Mouse (Mus musculus): ENCODE results near the gene Plagl2. TPM values are rescaled to one million over a fixed set of nuclear protein-coding genes. Genes with fewer than 3 reads are reported as not detected.
A peak's percentile ranks its signal among the peaks of the same experiment; 100 is the strongest.
"Not testable (repeated sequence)": the region's sequence is repeated elsewhere in the genome, so short reads cannot be mapped to it uniquely, and the experiment has no call there.

Gene Plagl2
- 53.5 and 67.5 TPM in 2 replicates for polyA plus RNA-seq (2015; fragmentation: Nextera tagmentation; extraction: Ambion mirVana)

DNA sequence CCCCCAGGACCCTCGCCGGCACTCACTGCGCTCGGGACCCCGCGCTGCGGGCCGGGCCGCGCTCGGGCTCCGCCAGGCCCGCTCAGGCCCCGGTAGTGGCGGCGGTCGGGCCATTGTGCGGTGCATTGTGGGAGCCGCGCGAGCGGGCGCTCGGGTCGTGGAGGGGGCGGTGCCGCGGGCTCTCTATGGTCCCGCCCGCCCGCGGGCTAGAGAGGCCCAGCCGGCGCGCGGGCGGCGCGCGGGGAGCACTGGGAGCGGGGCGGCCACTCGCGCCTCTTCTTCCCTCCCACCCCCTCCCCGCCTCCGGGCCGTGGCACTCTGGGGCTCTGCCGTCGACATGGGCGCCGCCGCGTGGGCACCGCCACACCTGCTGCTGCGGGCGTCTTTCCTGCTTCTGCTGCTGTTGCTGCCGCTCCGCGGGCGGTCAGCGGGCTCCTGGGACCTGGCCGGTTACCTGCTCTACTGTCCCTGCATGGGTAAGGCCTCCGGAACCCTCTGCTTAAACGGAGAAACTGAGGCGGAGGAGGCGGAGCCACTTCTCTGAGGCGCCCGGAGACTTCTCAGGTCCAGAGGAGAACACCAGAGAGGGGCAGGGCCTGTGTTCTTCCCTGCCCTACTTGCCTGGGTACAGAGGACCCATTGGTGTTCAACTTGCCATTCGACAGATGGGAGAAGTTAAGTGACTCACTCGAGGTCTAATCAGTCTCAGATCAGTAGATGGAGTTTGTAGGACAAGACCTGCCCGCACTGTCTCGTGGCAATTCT, at the start of gene Plagl2, which contains the start of gene Pofut1:
Plagl2 (minus strand) TSS at position 177 of the 765 bp plus-strand sequence.
Pofut1 (plus strand) TSS at position 284 of the 765 bp plus-strand sequence.
- Histone ChIP-seq H3K36me3 (ENCODE audit: control insufficient read depth, insufficient read depth, low read length) (no peaks in the 10 kb centered on the region), H3K4me1 (ENCODE audit: control insufficient read depth, insufficient read depth, low read length) (peaks cover 22% of the 10 kb centered on the region), H3K27me3 (replicated peaks; ENCODE audit: control insufficient read depth, insufficient read depth, low read length) (no peaks in the 10 kb centered on the region), H3K9me3 (ENCODE audit: control insufficient read depth, low read length) (no peaks in the 10 kb centered on the region), H3K9ac (ENCODE audit: low read depth, low read length) (peak within 1 kb of the TSS; percentile 99), H3K27ac (ENCODE audit: low read length) (peak within 1 kb of the TSS; percentile 98), H3K4me3 (ENCODE audit: low read length) (peak within 1 kb of the TSS; percentile 88), H3K4me2 (ENCODE audit: low read depth, low read length) (peak within 1 kb of the TSS; percentile 66)
- peak; percentile 96 for ATAC-seq
- WGBS, result under 1% methylated on average over 67 of the region's 72 CpGs

DNA sequence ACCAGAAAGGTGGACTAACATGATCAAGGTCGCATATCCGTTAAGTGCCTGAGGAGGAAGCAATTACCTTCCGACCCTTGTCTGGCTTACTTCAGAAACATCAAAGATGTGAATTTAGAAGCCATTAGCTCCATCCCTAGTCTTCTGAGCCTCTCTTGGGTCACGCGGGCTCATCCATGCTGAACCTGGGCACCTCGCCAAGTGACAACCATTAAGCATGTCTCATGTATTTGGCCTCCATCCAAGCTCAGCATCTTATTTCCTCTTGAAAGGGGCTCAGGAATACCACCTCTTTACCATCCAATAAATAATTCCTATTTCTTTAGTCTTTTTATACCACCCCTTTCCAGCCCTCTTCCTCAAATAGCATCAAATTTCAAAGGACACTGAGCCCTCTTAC, 46.6 kb upstream of the Plagl2 start:
- no peak overlapping the region for H3K27ac ChIP-seq (ENCODE audit: low read length)
- H3K4me2 ChIP-seq (ENCODE audit: low read depth, low read length), result no peak overlapping the region
- WGBS, result 21% methylated on average over 6 of the region's 6 CpGs
- no peak overlapping the region for H3K4me3 ChIP-seq (ENCODE audit: low read length)
- no peaks in the 10 kb centered on the region for H3K36me3 ChIP-seq (ENCODE audit: control insufficient read depth, insufficient read depth, low read length)
- H3K9ac ChIP-seq (ENCODE audit: low read depth, low read length), result no peak overlapping the region
- H3K9me3 ChIP-seq (ENCODE audit: control insufficient read depth, low read length), result no peaks in the 10 kb centered on the region
- H3K27me3 ChIP-seq (replicated peaks; ENCODE audit: control insufficient read depth, insufficient read depth, low read length), result no peaks in the 10 kb centered on the region
- peaks cover 13% of the 10 kb centered on the region for H3K4me1 ChIP-seq (ENCODE audit: control insufficient read depth, insufficient read depth, low read length)
- no peak for ATAC-seq

DNA sequence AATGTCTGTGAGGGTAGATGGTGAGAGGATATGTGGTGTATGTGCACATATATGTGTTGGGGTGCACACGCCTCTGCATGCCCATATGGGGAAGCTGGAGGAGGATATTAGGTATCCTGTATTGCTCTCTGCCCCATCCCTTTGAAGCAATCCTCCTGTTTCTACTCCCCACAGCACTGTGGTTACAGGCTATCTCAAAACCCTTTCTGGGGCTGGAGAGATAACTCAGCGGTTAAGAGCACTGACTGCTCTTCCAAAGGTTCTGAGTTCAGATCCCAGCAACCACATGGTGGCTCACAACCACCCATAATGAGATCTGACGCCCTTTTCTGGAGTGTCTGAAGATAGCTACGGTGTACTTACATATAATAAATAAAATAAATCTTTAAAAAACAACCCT, 45.3 kb upstream of the Plagl2 start:
- H3K9me3 ChIP-seq (ENCODE audit: control insufficient read depth, low read length), result no peaks in the 10 kb centered on the region
- H3K27ac ChIP-seq (ENCODE audit: low read length), result no peak overlapping the region
- 88% methylated on average over 4 of the region's 4 CpGs for WGBS
- no peak overlapping the region for H3K4me2 ChIP-seq (ENCODE audit: low read depth, low read length)
- ATAC-seq, result no peak
- peaks cover 3% of the 10 kb centered on the region; the same call in 1 of the 2 replicates for H3K4me1 ChIP-seq (ENCODE audit: control insufficient read depth, insufficient read depth, low read length)
- no peak overlapping the region for H3K9ac ChIP-seq (ENCODE audit: low read depth, low read length)
- H3K36me3 ChIP-seq (ENCODE audit: control insufficient read depth, insufficient read depth, low read length), result no peaks in the 10 kb centered on the region
- H3K4me3 ChIP-seq (ENCODE audit: low read length), result no peak overlapping the region
- H3K27me3 ChIP-seq (replicated peaks; ENCODE audit: control insufficient read depth, insufficient read depth, low read length), result no peaks in the 10 kb centered on the region

DNA sequence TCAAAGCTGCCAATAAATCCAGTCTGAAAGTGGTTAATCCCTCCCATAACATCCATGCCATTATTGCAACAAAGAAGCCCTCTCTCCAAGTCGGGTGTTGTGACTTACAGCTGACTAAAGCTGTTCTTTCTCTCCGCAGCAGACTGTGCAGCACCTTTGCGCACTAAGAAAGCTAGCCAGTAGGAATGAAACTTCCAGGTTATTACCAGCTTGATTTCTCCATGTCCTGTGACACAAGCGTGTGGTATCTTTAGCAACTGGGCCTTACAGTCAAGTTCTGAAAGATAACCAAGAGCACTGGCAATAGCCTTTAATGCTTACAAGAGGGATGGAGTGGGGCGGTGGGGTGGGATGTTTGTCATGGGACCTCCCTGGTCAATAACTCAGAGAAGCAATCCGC, 42.7 kb upstream of the Plagl2 start:
- H3K27me3 ChIP-seq (replicated peaks; ENCODE audit: control insufficient read depth, insufficient read depth, low read length), result no peaks in the 10 kb centered on the region
- peaks cover 3% of the 10 kb centered on the region; the same call in 1 of the 2 replicates for H3K4me1 ChIP-seq (ENCODE audit: control insufficient read depth, insufficient read depth, low read length)
- no peak for ATAC-seq
- no peaks in the 10 kb centered on the region for H3K9me3 ChIP-seq (ENCODE audit: control insufficient read depth, low read length)
- no peak overlapping the region for H3K9ac ChIP-seq (ENCODE audit: low read depth, low read length)
- WGBS, result 89% methylated on average over 6 of the region's 6 CpGs
- no peak overlapping the region for H3K4me3 ChIP-seq (ENCODE audit: low read length)
- no peaks in the 10 kb centered on the region for H3K36me3 ChIP-seq (ENCODE audit: control insufficient read depth, insufficient read depth, low read length)
- H3K4me2 ChIP-seq (ENCODE audit: low read depth, low read length), result no peak overlapping the region
- no peak overlapping the region for H3K27ac ChIP-seq (ENCODE audit: low read length)

DNA sequence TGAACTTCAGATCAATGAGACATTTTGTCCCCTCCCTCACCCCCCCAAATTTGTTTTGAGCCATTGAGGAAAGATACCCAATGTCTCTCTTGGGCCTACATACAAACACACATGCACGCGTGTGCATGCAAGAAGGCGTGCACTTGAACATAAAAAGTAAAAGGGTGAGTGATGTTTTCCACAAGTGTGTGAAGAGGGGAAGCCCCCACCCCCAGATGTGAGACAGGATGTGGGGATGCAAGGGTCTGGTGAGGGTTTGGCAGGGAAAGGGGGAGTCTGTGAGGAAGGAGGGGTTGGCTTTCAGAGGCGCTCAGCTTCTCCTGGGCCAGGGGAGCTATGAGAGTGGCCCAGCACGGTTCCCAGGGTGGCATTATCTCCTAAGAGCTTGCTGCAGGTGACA, 37.1 kb upstream of the Plagl2 start:
- H3K36me3 ChIP-seq (ENCODE audit: control insufficient read depth, insufficient read depth, low read length), result no peaks in the 10 kb centered on the region
- H3K4me3 ChIP-seq (ENCODE audit: low read length), result no peak overlapping the region
- no peaks in the 10 kb centered on the region for H3K27me3 ChIP-seq (replicated peaks; ENCODE audit: control insufficient read depth, insufficient read depth, low read length)
- no peaks in the 10 kb centered on the region for H3K9me3 ChIP-seq (ENCODE audit: control insufficient read depth, low read length)
- H3K9ac ChIP-seq (ENCODE audit: low read depth, low read length), result no peak overlapping the region
- no peak overlapping the region for H3K4me2 ChIP-seq (ENCODE audit: low read depth, low read length)
- WGBS, result 85% methylated on average over 5 of the region's 5 CpGs
- ATAC-seq, result no peak
- no peaks in the 10 kb centered on the region for H3K4me1 ChIP-seq (ENCODE audit: control insufficient read depth, insufficient read depth, low read length)
- H3K27ac ChIP-seq (ENCODE audit: low read length), result no peak overlapping the region

DNA sequence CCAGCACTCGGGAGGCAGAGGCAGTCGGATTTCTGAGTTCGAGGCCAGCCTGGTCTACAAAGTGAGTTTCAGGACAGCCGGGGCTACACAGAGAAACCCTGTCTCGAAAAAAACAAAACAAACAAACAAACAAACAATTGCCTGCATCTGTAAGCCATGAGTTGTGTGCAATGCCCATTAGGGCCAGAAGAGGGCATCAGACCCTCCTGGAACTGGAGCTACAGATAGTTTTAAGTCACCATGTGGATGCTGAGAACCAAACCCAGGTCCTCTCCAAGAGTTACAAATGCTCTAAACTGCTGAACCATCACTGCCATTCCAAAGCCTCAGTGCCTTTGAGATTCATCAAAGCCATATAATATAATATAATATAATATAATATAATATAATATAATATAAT, 35.6 kb upstream of the Plagl2 start:
- H3K36me3 ChIP-seq (ENCODE audit: control insufficient read depth, insufficient read depth, low read length); H3K9me3 ChIP-seq (ENCODE audit: control insufficient read depth, low read length); H3K9ac ChIP-seq (ENCODE audit: low read depth, low read length); H3K4me2 ChIP-seq (ENCODE audit: low read depth, low read length); H3K4me3 ChIP-seq (ENCODE audit: low read length); H3K27me3 ChIP-seq (replicated peaks; ENCODE audit: control insufficient read depth, insufficient read depth, low read length); H3K27ac ChIP-seq (ENCODE audit: low read length); H3K4me1 ChIP-seq (ENCODE audit: control insufficient read depth, insufficient read depth, low read length); ATAC-seq: not testable (repeated sequence)
- WGBS, result 92% methylated on average over 5 of the region's 5 CpGs

DNA sequence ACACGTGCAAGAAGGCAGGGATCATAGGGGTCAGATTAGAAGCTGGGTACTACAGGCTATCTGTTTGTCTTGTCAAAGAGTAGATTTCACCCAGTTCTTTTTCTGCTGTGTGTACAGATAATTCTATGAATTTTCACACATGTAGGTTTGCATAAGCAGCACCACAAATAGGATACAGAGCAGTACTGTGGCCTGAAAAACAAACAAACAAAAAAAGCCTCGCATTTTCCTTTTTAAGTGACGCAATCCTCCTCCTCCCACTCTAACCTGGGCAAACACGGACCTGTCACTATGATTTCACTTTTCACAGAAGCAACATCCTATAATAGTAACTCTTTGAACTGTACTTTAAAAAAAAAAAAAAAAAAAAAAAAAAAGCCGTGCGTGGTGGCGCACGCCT, 35.2 kb upstream of the Plagl2 start:
- H3K27me3 ChIP-seq (replicated peaks; ENCODE audit: control insufficient read depth, insufficient read depth, low read length), result no peaks in the 10 kb centered on the region
- 89% methylated on average over 8 of the region's 8 CpGs for WGBS
- H3K9me3 ChIP-seq (ENCODE audit: control insufficient read depth, low read length), result no peaks in the 10 kb centered on the region
- H3K4me1 ChIP-seq (ENCODE audit: control insufficient read depth, insufficient read depth, low read length), result 0 out of 2 replicates have a peak, but pooled peaks cover 3% of the 10 kb centered on the region
- H3K27ac ChIP-seq (ENCODE audit: low read length), result no peak overlapping the region
- H3K4me2 ChIP-seq (ENCODE audit: low read depth, low read length), result no peak overlapping the region
- no peak for ATAC-seq
- no peak overlapping the region for H3K4me3 ChIP-seq (ENCODE audit: low read length)
- H3K9ac ChIP-seq (ENCODE audit: low read depth, low read length), result no peak overlapping the region
- no peaks in the 10 kb centered on the region for H3K36me3 ChIP-seq (ENCODE audit: control insufficient read depth, insufficient read depth, low read length)

DNA sequence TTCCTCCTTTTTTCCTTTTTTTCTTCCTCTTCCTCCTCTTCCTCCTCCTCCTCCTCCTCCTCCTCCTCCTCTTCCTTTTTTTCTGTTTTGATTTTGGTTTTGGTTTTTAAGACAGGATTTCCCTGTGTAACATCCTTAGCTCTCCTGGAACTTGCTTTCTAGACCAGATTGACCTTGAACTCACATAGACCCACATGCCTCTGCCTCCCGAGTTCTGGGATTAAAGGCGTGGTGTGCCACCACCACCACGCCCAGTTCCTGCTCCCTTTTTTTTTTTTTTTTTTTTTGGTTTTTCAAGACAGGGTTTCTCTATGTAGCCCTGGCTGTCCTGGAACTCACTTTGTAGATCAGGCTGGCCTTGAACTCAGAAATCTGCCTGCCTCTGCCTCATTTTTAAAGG, 34.4 kb upstream of the Plagl2 start:
- not testable (repeated sequence) for H3K27ac ChIP-seq (ENCODE audit: low read length); H3K27me3 ChIP-seq (replicated peaks; ENCODE audit: control insufficient read depth, insufficient read depth, low read length); H3K4me2 ChIP-seq (ENCODE audit: low read depth, low read length); H3K9me3 ChIP-seq (ENCODE audit: control insufficient read depth, low read length); H3K4me3 ChIP-seq (ENCODE audit: low read length); ATAC-seq; H3K36me3 ChIP-seq (ENCODE audit: control insufficient read depth, insufficient read depth, low read length); H3K4me1 ChIP-seq (ENCODE audit: control insufficient read depth, insufficient read depth, low read length); H3K9ac ChIP-seq (ENCODE audit: low read depth, low read length)
- WGBS, result 84% methylated on average over 3 of the region's 3 CpGs

DNA sequence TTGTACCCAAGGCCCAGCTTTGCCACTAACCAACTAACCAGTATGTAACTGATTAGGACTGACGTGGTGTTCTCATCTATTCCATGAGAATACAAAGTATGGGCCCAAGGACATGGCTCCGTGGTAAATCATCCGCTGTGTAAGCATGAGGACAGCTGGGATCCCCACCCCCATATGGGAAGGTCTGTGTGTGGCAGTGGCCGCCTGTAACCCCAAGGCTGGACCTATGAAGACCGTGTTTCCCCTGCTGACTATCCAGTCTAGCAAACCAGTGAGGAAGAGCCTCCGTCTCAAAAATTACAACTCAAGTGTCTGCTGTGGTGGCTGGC, 33.7 kb upstream of the Plagl2 start:
- Histone ChIP-seq H3K27me3 (replicated peaks; ENCODE audit: control insufficient read depth, insufficient read depth, low read length) (no peaks in the 10 kb centered on the region), H3K4me1 (ENCODE audit: control insufficient read depth, insufficient read depth, low read length) (peaks cover 9% of the 10 kb centered on the region; the same call in 1 of the 2 replicates), H3K36me3 (ENCODE audit: control insufficient read depth, insufficient read depth, low read length) (no peaks in the 10 kb centered on the region), H3K9me3 (ENCODE audit: control insufficient read depth, low read length) (no peaks in the 10 kb centered on the region), H3K9ac (ENCODE audit: low read depth, low read length) (no peak overlapping the region), H3K4me2 (ENCODE audit: low read depth, low read length) (no peak overlapping the region), H3K4me3 (ENCODE audit: low read length) (no peak overlapping the region), H3K27ac (ENCODE audit: low read length) (no peak overlapping the region)
- ATAC-seq, result peak; percentile 31; the same call in 1 of the 2 replicates
- whole genome bisulfite sequencing, result 56% methylated on average over 6 of the region's 6 CpGs
